Mouse (Mus musculus): ENCODE measurements around the gene Tmprss11g.

The Tmprss11g gene

DNA sequence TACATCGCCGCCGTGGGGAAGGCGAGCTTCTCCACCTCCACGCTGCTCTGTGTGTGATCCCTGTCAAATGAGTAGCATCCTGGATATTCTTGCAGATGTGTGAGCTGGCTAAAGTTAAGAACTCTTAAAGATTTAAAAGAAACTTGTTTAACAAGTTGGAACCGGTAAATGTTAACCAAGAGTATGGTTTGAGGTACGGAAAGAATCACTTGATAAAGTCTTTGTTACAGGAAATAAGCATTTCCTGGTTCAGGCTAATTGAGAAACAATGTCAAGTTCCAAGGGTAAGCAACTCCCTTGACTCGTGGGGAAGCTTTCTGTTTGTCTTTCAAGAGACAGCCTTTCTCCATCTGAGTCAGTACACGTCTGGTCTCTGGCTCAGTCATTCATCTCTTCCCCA lies at the start of gene Tmprss11g:
TSS of gene Tmprss11g (minus strand) at position 101 of the 400 bp plus-strand sequence.
- DNase-seq (ENCODE audit: extremely low spot score, low spot score), result no peak

DNA sequence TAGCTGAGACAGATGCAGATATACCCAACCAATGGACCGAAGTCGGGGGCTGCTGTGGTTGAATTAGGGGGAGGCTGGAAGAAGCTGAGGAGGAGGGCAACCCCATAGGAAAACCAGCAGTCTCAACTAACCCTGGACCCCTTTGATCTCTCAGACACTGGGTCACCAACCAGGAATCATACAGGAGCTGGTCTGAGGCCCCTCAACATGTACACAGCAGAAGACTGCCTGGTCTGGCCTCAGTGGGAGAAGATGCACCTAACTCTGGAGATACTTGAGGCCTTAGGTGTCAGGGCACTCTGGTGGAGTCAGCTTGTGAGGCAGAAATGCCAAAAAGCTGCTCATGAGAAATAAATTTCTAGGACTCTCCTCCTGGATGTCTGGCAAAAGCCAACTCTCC lies 28.3 kb upstream of the Tmprss11g start:
- no peak for DNase-seq (ENCODE audit: extremely low spot score, low spot score)

GRCm38 (mm10) chr5:86540601-86541000 lies 22.2 kb upstream of the Tmprss11g start:
- DNase-seq (ENCODE audit: extremely low spot score, low spot score), result no peak

DNA sequence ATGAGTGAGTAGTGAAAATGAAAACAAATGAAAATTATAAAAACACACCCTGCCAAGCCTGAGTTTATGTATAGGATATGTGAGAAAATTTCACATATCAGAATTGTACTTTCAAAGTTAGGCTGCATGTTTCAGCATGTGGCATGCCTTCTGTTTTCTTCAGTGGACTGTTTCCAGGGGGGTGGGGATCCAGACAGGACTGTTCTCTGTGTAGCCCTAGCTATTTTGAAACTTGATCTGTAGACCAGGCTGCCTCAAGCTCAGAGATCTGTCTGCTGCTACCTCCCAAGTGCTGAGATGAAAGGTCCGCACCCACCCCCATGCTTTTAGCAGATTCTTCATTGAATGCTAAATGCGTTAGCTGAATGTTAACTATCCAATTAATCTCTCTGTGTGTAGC lies 10.3 kb upstream of the Tmprss11g start:
- no peak for DNase-seq (ENCODE audit: extremely low spot score, low spot score)

DNA sequence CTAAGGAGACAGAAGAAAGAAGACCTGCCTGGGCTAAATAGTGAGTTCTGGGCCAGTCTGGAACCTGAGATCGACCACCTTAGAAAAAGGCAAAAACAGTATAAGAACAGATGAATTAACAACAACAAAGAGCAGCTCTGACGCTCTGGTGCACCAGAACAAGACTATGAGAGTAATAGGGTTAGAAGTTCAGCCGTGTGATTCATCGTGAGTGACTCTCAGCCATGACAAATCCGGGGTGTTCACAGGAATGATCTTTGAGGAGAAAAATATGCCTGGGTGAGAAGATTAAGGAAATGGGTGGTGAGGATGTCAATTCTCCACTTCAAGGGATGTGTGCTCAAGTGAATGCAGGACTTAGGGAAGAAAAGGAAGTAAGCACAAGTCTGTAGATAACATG lies 6.9 kb downstream of the Tmprss11g start:
- no peak for DNase-seq (ENCODE audit: extremely low spot score, low spot score)

DNA sequence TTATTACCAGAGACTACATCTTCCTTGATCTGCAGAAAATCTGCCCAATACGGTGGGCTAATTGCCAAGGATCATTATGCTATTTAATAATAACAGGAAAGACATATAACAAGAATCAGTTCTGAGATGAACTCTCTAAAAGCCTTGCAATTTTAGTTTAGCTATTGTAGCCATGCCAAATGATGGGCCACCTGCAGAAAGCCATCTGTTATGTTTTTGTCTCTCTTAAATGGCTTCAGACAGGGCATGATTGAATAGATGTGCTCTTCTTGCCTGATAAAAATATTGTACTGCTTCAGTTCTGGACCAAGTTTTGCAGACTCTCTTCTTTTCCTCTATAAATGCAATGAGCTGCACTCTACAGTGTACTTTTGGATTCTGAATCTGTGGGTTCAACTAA lies 24.9 kb downstream of the Tmprss11g start:
- no peak for DNase-seq (ENCODE audit: extremely low spot score, low spot score)

- no peak for DNase-seq (ENCODE audit: extremely low spot score, low spot score)
These were observed 35.8 kb downstream of the Tmprss11g start for GRCm38 (mm10) chr5:86482562-86482961.

GRCm38 (mm10) chr5:86482031-86482430 lies 36.4 kb downstream of the Tmprss11g start:
- DNase-seq (ENCODE audit: extremely low spot score, low spot score), result no peak

GRCm38 (mm10) chr5:86473859-86474258 lies 44.5 kb downstream of the Tmprss11g start:
- no peak for DNase-seq (ENCODE audit: extremely low spot score, low spot score)

DNA sequence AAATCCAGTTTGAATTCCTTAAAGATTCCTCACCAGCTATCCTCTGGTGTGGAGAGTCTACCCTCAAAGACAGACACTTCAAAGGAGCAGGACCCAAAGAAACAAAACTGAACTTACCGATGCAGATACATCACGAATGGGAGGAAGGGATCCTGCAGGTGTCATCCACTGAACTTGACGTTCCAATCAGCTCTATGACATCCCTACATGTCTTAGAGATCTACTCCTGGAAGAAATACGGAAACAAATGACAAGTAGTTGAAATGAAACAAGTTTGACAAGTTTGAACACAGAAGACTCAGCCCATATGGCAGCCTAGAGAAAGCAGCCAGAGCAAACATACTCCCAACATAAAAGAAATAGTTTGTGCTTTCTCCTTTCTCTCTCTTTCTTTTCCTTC lies 49.5 kb downstream of the Tmprss11g start, which contains the start of gene Tmprss11a:
TSS of gene Tmprss11a (minus strand) at position 101 of the 400 bp plus-strand sequence.
- no peak for DNase-seq (ENCODE audit: extremely low spot score, low spot score)

GRCm38 (mm10) chr5:86439306-86439705 lies 79.1 kb downstream of the Tmprss11g start:
- DNase-seq (ENCODE audit: extremely low spot score, low spot score), result no peak

- DNase-seq (ENCODE audit: extremely low spot score, low spot score), result no peak
These were observed 79.9 kb downstream of the Tmprss11g start for GRCm38 (mm10) chr5:86438548-86438947.

All from neural tube, embryonic 10.5 days (tissue).